Mouse (Mus musculus) ZHBTc4 (cell line): Measurements from ENCODE around the gene Gdap1l1.

Experiments used
- DNase-seq: peaks from one replicate; pipeline ENCODE4 v3.0.0-alpha.2; 2011; ENCODE audit warnings: low read depth, low spot score

Gdap1l1 gene

GRCm38 (mm10) chr2:163422895-163423660 lies 15.2 kb upstream of the Gdap1l1 start:
- DNase-seq = no peak

GRCm38 (mm10) chr2:163424597-163424996 lies 13.7 kb upstream of the Gdap1l1 start, which contains the start of gene Oser1:
Gene Oser1 (minus strand): TSS chr2:163424697.
- no peak for DNase-seq

- peak; percentile 71 for DNase-seq
These were observed 9.8 kb upstream of the Gdap1l1 start for GRCm38 (mm10) chr2:163428346-163429011.

- DNase-seq = peak; percentile 33
These were observed 7.0 kb upstream of the Gdap1l1 start for GRCm38 (mm10) chr2:163431289-163431688.

- DNase-seq = peak; percentile 85
These were observed 4.3 kb upstream of the Gdap1l1 start for GRCm38 (mm10) chr2:163433971-163434370.

GRCm38 (mm10) chr2:163437800-163438199 lies 476 bp upstream of the Gdap1l1 start:
- peak; percentile 34 for DNase-seq

GRCm38 (mm10) chr2:163438619-163439451 lies 559 bp downstream of the Gdap1l1 start:
- peak; percentile 72 for DNase-seq

GRCm38 (mm10) chr2:163439488-163439887 lies 1.2 kb downstream of the Gdap1l1 start:
- DNase-seq = no peak

- DNase-seq = no peak
These were observed 5.3 kb downstream of the Gdap1l1 start for GRCm38 (mm10) chr2:163443543-163443942.

GRCm38 (mm10) chr2:163444017-163444416 lies 5.7 kb downstream of the Gdap1l1 start:
- no peak for DNase-seq

GRCm38 (mm10) chr2:163447375-163447774 lies 9.1 kb downstream of the Gdap1l1 start:
- DNase-seq = no peak

GRCm38 (mm10) chr2:163449276-163449675 lies 11.0 kb downstream of the Gdap1l1 start:
- DNase-seq = no peak

GRCm38 (mm10) chr2:163450668-163451295 lies 12.5 kb downstream of the Gdap1l1 start:
- DNase-seq = no peak

- no peak for DNase-seq
These were observed 14.5 kb downstream of the Gdap1l1 start for GRCm38 (mm10) chr2:163452738-163453137.

- no peak for DNase-seq
These were observed 15.1 kb downstream of the Gdap1l1 start for GRCm38 (mm10) chr2:163453378-163453777.

- DNase-seq = peak; percentile 59
These were observed 20.4 kb downstream of the Gdap1l1 start for GRCm38 (mm10) chr2:163458539-163459265.

- DNase-seq = no peak
These were observed 21.1 kb downstream of the Gdap1l1 start for GRCm38 (mm10) chr2:163459380-163459779.

- DNase-seq = peak; percentile 54
These were observed 22.3 kb downstream of the Gdap1l1 start for GRCm38 (mm10) chr2:163460622-163461021.

GRCm38 (mm10) chr2:163461307-163461706 lies 23.0 kb downstream of the Gdap1l1 start:
- peak; percentile 47 for DNase-seq

GRCm38 (mm10) chr2:163462386-163462785 lies 24.1 kb downstream of the Gdap1l1 start:
- DNase-seq = peak; percentile 76

GRCm38 (mm10) chr2:163462801-163463200 lies 24.5 kb downstream of the Gdap1l1 start:
- no peak for DNase-seq
